Mouse (Mus musculus): ENCODE results near the gene Olfr680-ps1.
"Not testable (repeated sequence)": the region's sequence is repeated elsewhere in the genome, so short reads cannot be mapped to it uniquely, and the experiment has no call there.

Olfr680-ps1 gene

GRCm38 (mm10) chr7:105092717-105093116 lies at the start of gene Olfr680-ps1:
Olfr680-ps1 (minus strand) TSS chr7:105092817.
- not testable (repeated sequence) for DNase-seq (ENCODE audit: low read depth, low spot score)

GRCm38 (mm10) chr7:105141275-105141674 lies 48.7 kb upstream of the Olfr680-ps1 start:
- no peak for DNase-seq (ENCODE audit: low read depth, low spot score)

GRCm38 (mm10) chr7:105116536-105116935 lies 23.9 kb upstream of the Olfr680-ps1 start, which contains the start of gene Olfr681:
Olfr681 (plus strand) TSS chr7:105116836.
- DNase-seq (ENCODE audit: low read depth, low spot score) = no peak

GRCm38 (mm10) chr7:105080905-105081304 lies 11.7 kb downstream of the Olfr680-ps1 start, which contains the start of gene Olfr679:
Olfr679 (plus strand) TSS chr7:105081205.
- no peak for DNase-seq (ENCODE audit: low read depth, low spot score)

- no peak for DNase-seq (ENCODE audit: low read depth, low spot score)
Observed at GRCm38 (mm10) chr7:105064175-105064574, 28.4 kb downstream of the Olfr680-ps1 start, which contains the start of gene Olfr678. Olfr678 (plus strand) TSS chr7:105064475.

GRCm38 (mm10) chr7:105058951-105059350 lies 33.7 kb downstream of the Olfr680-ps1 start:
- DNase-seq (ENCODE audit: low read depth, low spot score) = peak; percentile 39
